Mouse (Mus musculus): ENCODE data around the gene Phf12.

GRCm38 (mm10) chr11:78006446-78006845, 23.9 kb downstream of the Phf12 start:
- no peak for TF ChIP-seq CTCF (conservative IDR thresholded peaks at IDR 0.05; ENCODE audit: low read length)
- no peak for TF ChIP-seq NANOG (IDR thresholded peaks at IDR 0.05; ENCODE audit: borderline replicate concordance, low read length)
